Mouse (Mus musculus): ENCODE measurements around the gene Khsrp.

Gene Khsrp

GRCm38 (mm10) chr17:57030931-57031660, at the start of gene Khsrp:
Khsrp (minus strand) TSS chr17:57031522.
- ChIA-PET POLR2A (interaction anchor here (0.6 to 8.2 kb wide), 161 partner anchors 8 to 995 kb away, joined by 3 to 122 read pairs (median 4); partner anchors contain the start of genes Alkbh7 (in 3 of the 4), Clpp (in 3 of the 4), Crb3 (in 3 of the 4) and Gm17949 (in 3 of the 4)), CTCF (interaction anchor here in 3 of 4 experiments (0.6 to 2.3 kb wide), 20 partner anchors 10 to 304 kb away, joined by 3 to 25 read pairs (median 4); partner anchors contain the start of genes Alkbh7 (in 2 of the 3), Gpr108 (in 2 of the 3), Clpp (in 1 of the 3) and Gm17949 (in 1 of the 3))

- POLR2A ChIA-PET = interaction anchor here (0.6 to 2.5 kb wide), 6 partner anchors 9 to 467 kb away, joined by 3 to 9 read pairs (median 5); no protein-coding TSS in a partner anchor
These were observed 48.6 kb upstream of the Khsrp start for GRCm38 (mm10) chr17:57079919-57080318.

GRCm38 (mm10) chr17:57078336-57078735, 47.0 kb upstream of the Khsrp start, which contains the start of gene Dennd1c:
Dennd1c (minus strand) TSS chr17:57078514.
- ChIA-PET CTCF (interaction anchor here in 3 of 4 experiments (0.5 to 1.1 kb wide), 4 partner anchors 18 to 199 kb away, joined by 3 to 5 read pairs (median 3); no protein-coding TSS in a partner anchor), POLR2A (interaction anchor here in 2 of 4 experiments (1.0 to 2.5 kb wide), 5 partner anchors 8 to 47 kb away, joined by 3 to 10 read pairs (median 7); partner anchors contain the start of genes Khsrp (in 1 of the 2) and Tubb4a (in 1 of the 2))

More at GRCm38 (mm10) chr17:57079919-57080318, 48.6 kb upstream of the Khsrp start:
- CTCF ChIA-PET = interaction anchor here in 1 of 4 experiments (0.6 kb wide), 1 partner anchor 13 kb away, joined by 3 read pairs; no protein-coding TSS in a partner anchor

- CTCF ChIA-PET = interaction anchor here in 1 of 4 experiments (1.0 kb wide), 1 partner anchor 16 kb away, joined by 3 read pairs; no protein-coding TSS in a partner anchor
- POLR2A ChIA-PET = interaction anchor here in 1 of 4 experiments (1.3 to 1.7 kb wide), 2 partner anchors 14 to 17 kb away, joined by 4 read pairs; partner anchors contain the start of gene Slc25a23
These were observed 45.6 kb upstream of the Khsrp start for GRCm38 (mm10) chr17:57076916-57077315.

- POLR2A ChIA-PET = interaction anchor here (0.5 to 2.4 kb wide), 29 partner anchors 8 to 931 kb away, joined by 3 to 22 read pairs (median 4); partner anchors contain the start of genes Khsrp (in 3 of the 4), Gm17949 (in 2 of the 4), Gtf2f1 (in 2 of the 4) and Slc25a23 (in 2 of the 4)
- CTCF ChIA-PET = interaction anchor here (0.6 to 2.4 kb wide), 11 partner anchors 10 to 313 kb away, joined by 3 to 12 read pairs (median 6); partner anchors contain the start of genes Slc25a23 (in 2 of the 4), Dus3l (in 1 of the 4) and Nrtn (in 1 of the 4)
These were observed 39.4 kb upstream of the Khsrp start for GRCm38 (mm10) chr17:57070699-57071098.

- POLR2A ChIA-PET = interaction anchor here (0.6 to 2.4 kb wide), 24 partner anchors 9 to 353 kb away, joined by 3 to 22 read pairs (median 4); partner anchors contain the start of genes Gm17949 (in 2 of the 4), Gtf2f1 (in 2 of the 4), Khsrp (in 2 of the 4) and Slc25a23 (in 2 of the 4)
- CTCF ChIA-PET = interaction anchor here in 3 of 4 experiments (0.7 to 2.4 kb wide), 8 partner anchors 10 to 313 kb away, joined by 3 to 12 read pairs (median 6); partner anchors contain the start of genes Slc25a23 (in 2 of the 3) and Nrtn (in 1 of the 3)
These were observed 39.0 kb upstream of the Khsrp start for GRCm38 (mm10) chr17:57070272-57070671.

GRCm38 (mm10) chr17:57066908-57067307, 35.6 kb upstream of the Khsrp start:
- CTCF ChIA-PET = interaction anchor here in 1 of 4 experiments (0.6 kb wide), 1 partner anchor 13 kb away, joined by 3 read pairs; no protein-coding TSS in a partner anchor
- POLR2A ChIA-PET = interaction anchor here in 1 of 4 experiments (0.6 to 1.1 kb wide), 3 partner anchors 35 to 1026 kb away, joined by 3 to 4 read pairs (median 3); partner anchors contain the start of gene Khsrp

- POLR2A ChIA-PET = interaction anchor here in 2 of 4 experiments (0.5 to 5.9 kb wide), 9 partner anchors 8 to 346 kb away, joined by 3 to 78 read pairs (median 5); partner anchors contain the start of gene Khsrp (in 2 of the 2)
- CTCF ChIA-PET = interaction anchor here in 2 of 4 experiments (0.6 to 0.9 kb wide), 3 partner anchors 33 to 285 kb away, joined by 3 to 11 read pairs (median 3); no protein-coding TSS in a partner anchor
These were observed 31.7 kb upstream of the Khsrp start for GRCm38 (mm10) chr17:57063031-57063430.

- POLR2A ChIA-PET = interaction anchor here in 2 of 4 experiments (0.7 to 5.9 kb wide), 8 partner anchors 9 to 273 kb away, joined by 3 to 78 read pairs (median 6); partner anchors contain the start of gene Khsrp (in 2 of the 2)
These were observed 31.2 kb upstream of the Khsrp start for GRCm38 (mm10) chr17:57062548-57062947.

GRCm38 (mm10) chr17:57062011-57062521, 30.7 kb upstream of the Khsrp start:
- POLR2A ChIA-PET = interaction anchor here in 2 of 4 experiments (1.2 to 5.9 kb wide), 8 partner anchors 8 to 297 kb away, joined by 3 to 78 read pairs (median 10); partner anchors contain the start of genes Khsrp (in 2 of the 2), Dus3l (in 1 of the 2), Gm17949 (in 1 of the 2) and Gtf2f1 (in 1 of the 2)
- CTCF ChIA-PET = interaction anchor here in 3 of 4 experiments (0.6 to 1.7 kb wide), 3 partner anchors 12 to 284 kb away, joined by 3 to 7 read pairs (median 5); no protein-coding TSS in a partner anchor

More at GRCm38 (mm10) chr17:57062548-57062947, 31.2 kb upstream of the Khsrp start:
- CTCF ChIA-PET = interaction anchor here in 3 of 4 experiments (0.6 to 0.9 kb wide), 3 partner anchors 33 to 285 kb away, joined by 3 to 5 read pairs (median 3); no protein-coding TSS in a partner anchor

- ChIA-PET CTCF (interaction anchor here (0.6 to 2.2 kb wide), 37 partner anchors 9 to 737 kb away, joined by 3 to 15 read pairs (median 5); partner anchors contain the start of genes Alkbh7 (in 2 of the 4), Gpr108 (in 1 of the 4) and Khsrp (in 1 of the 4)), POLR2A (interaction anchor here (0.6 to 5.9 kb wide), 47 partner anchors 9 to 449 kb away, joined by 3 to 78 read pairs (median 6); partner anchors contain the start of genes Gm17949 (in 3 of the 4), Gtf2f1 (in 3 of the 4), Khsrp (in 3 of the 4) and Alkbh7 (in 2 of the 4))
These were observed 29.7 kb upstream of the Khsrp start for GRCm38 (mm10) chr17:57061069-57061468.

GRCm38 (mm10) chr17:57060231-57060801, 29.0 kb upstream of the Khsrp start:
- ChIA-PET CTCF (interaction anchor here (0.6 to 2.2 kb wide), 41 partner anchors 9 to 736 kb away, joined by 3 to 15 read pairs (median 5); partner anchors contain the start of genes Alkbh7 (in 2 of the 4), Gpr108 (in 1 of the 4), Khsrp (in 1 of the 4) and Lonp1 (in 1 of the 4)), POLR2A (interaction anchor here (0.6 to 5.9 kb wide), 55 partner anchors 9 to 1007 kb away, joined by 3 to 78 read pairs (median 6); partner anchors contain the start of genes Gm17949 (in 3 of the 4), Gtf2f1 (in 3 of the 4), Khsrp (in 3 of the 4) and Alkbh7 (in 2 of the 4))

- ChIA-PET CTCF (interaction anchor here in 3 of 4 experiments (0.6 to 2.2 kb wide), 18 partner anchors 8 to 433 kb away, joined by 3 to 15 read pairs (median 7); partner anchors contain the start of genes Khsrp (in 1 of the 3) and Lonp1 (in 1 of the 3)), POLR2A (interaction anchor here (0.6 to 5.9 kb wide), 40 partner anchors 8 to 1006 kb away, joined by 3 to 78 read pairs (median 6); partner anchors contain the start of genes Khsrp (in 3 of the 4), Alkbh7 (in 2 of the 4), Clpp (in 2 of the 4) and Gm17949 (in 2 of the 4))
These were observed 28.2 kb upstream of the Khsrp start, which contains the start of gene Slc25a23 for GRCm38 (mm10) chr17:57059486-57059977. Slc25a23 (minus strand) TSS chr17:57059863.

GRCm38 (mm10) chr17:57058891-57059485, 27.7 kb upstream of the Khsrp start, which contains the start of gene Crb3:
Crb3 (plus strand) TSS chr17:57059105.
- ChIA-PET CTCF (interaction anchor here in 2 of 4 experiments (1.2 to 2.2 kb wide), 4 partner anchors 20 to 108 kb away, joined by 3 to 12 read pairs (median 6); no protein-coding TSS in a partner anchor), POLR2A (interaction anchor here (0.6 to 5.9 kb wide), 16 partner anchors 7 to 754 kb away, joined by 3 to 78 read pairs (median 6); partner anchors contain the start of genes Khsrp (in 3 of the 4), Clpp (in 2 of the 4), Gm17949 (in 1 of the 4) and Gtf2f1 (in 1 of the 4))

GRCm38 (mm10) chr17:57056246-57056645, 24.9 kb upstream of the Khsrp start:
- ChIA-PET POLR2A (interaction anchor here in 2 of 4 experiments (0.7 to 1.3 kb wide), 4 partner anchors 15 to 143 kb away, joined by 3 to 6 read pairs (median 4); partner anchors contain the start of gene Khsrp (in 1 of the 2)), CTCF (interaction anchor here in 1 of 4 experiments (0.8 to 1.3 kb wide), 2 partner anchors 40 to 94 kb away, joined by 4 to 6 read pairs; no protein-coding TSS in a partner anchor)
